Mouse (Mus musculus) heart, postnatal 0 days (tissue): ENCODE measurements at regions not wholly inside any gene's neighbourhood (a gene's known extent, or its start where the extent isn't known, plus 50 kb on each side); places are given as distances from the start of the nearest gene placed in this dataset.

Experiments used
- CTCF ChIP-seq: IDR thresholded peaks from 2 replicates; pipeline ENCODE4 v1.5.1; 2016; ENCODE audit warnings: antibody characterized with exemption, control low read depth, low read depth
- EP300 ChIP-seq: IDR thresholded peaks from 2 replicates; pipeline ENCODE4 v1.6.1; 2016; ENCODE audit warnings: antibody characterized with exemption, low read depth

DNA sequence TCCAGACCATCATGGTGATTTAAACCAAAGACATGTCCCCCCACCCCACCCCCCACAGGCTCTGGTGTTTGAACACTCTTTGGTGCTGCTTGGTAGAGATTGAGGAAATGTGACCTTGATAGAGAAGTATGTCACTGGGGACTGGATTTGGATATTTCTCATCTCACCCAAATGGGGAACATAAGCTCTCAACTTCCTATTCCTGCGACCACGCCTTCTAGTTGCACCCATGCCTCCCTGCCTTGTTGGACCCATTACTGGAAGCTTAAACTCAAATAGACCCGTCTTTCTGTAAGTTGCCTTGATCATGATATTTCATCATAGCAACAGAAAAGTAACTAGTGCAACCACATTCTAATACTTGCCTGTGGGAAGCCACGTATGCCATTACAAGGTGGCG is 474.2 kb upstream of the Adgrl2 start:
- TF ChIP-seq CTCF (no peak), EP300 (no peak)
